Mouse (Mus musculus) left cerebral cortex, adult 11 months (tissue): Measurements from ENCODE around the gene Pld1.

Experiments
- DNase-seq: peaks from one replicate; pipeline ENCODE4 v3.0.0; 2022; ENCODE audit warnings: low spot score

The Pld1 gene

GRCm38 (mm10) chr3:28158006-28158405 lies 219.5 kb downstream of the Pld1 start:
- no peak for DNase-seq

GRCm38 (mm10) chr3:28158916-28159315 lies 220.4 kb downstream of the Pld1 start:
- no peak for DNase-seq

GRCm38 (mm10) chr3:28162346-28162745 lies 223.9 kb downstream of the Pld1 start:
- no peak for DNase-seq

- DNase-seq: no peak
Measured at GRCm38 (mm10) chr3:28164678-28165077, 226.2 kb downstream of the Pld1 start.

GRCm38 (mm10) chr3:28165598-28165997 lies 227.1 kb downstream of the Pld1 start:
- peak; percentile 61 for DNase-seq

- no peak for DNase-seq
Measured at GRCm38 (mm10) chr3:28167796-28168505, 229.5 kb downstream of the Pld1 start.

GRCm38 (mm10) chr3:28170911-28171618 lies 232.6 kb downstream of the Pld1 start:
- no peak for DNase-seq

GRCm38 (mm10) chr3:28175997-28176967 lies 237.8 kb downstream of the Pld1 start:
- DNase-seq: peak; percentile 89

GRCm38 (mm10) chr3:28178333-28178732 lies 239.8 kb downstream of the Pld1 start:
- DNase-seq: no peak
